ENCODE assay signal across 8 mouse cellular contexts in genomic region chr5:112326446-112327009, GRCm38 (mm10). TPM values are rescaled to one million over a fixed set of nuclear protein-coding genes. Genes with fewer than 3 reads are reported as not detected.
DNase-seq lines count a peak whose midpoint lies in the region; ATAC-seq and TF ChIP-seq lines count a peak whose summit lies in the region.

No protein-coding gene starts in this region.

- H3K36me3 ChIP-seq in heart, postnatal 0 days (replicated peaks; ENCODE audit: control insufficient read depth, insufficient read depth, low read length) = peaks cover 37% of the 10 kb centered on the region
- H3K36me3 ChIP-seq in hindbrain, embryonic 12.5 days = peaks cover 35% of the 10 kb centered on the region
- H3K36me3 ChIP-seq in midbrain, embryonic 12.5 days = peaks cover 36% of the 10 kb centered on the region

- no peaks in the 10 kb centered on the region for H3K27me3 ChIP-seq in heart, postnatal 0 days (ENCODE audit: control insufficient read depth, insufficient read depth, low read length)
- no peaks in the 10 kb centered on the region for H3K27me3 ChIP-seq in hindbrain, embryonic 12.5 days
- H3K27me3 ChIP-seq in midbrain, embryonic 12.5 days = no peaks in the 10 kb centered on the region; the same call in 1 of the 2 replicates

- no peak; the same call in 1 of the 2 replicates for TF ChIP-seq EP300 in heart, postnatal 0 days (IDR thresholded peaks at IDR 0.05; ENCODE audit: low read depth)

- H3K4me1 ChIP-seq in heart, postnatal 0 days (ENCODE audit: control insufficient read depth, insufficient read depth) = peaks cover 21% of the 10 kb centered on the region
- H3K4me1 ChIP-seq in hindbrain, embryonic 12.5 days = peaks cover 18% of the 10 kb centered on the region
- H3K4me1 ChIP-seq in midbrain, embryonic 12.5 days = peaks cover 28% of the 10 kb centered on the region

- peak overlapping the region; percentile 84 for H3K9ac ChIP-seq in heart, postnatal 0 days (replicated peaks; ENCODE audit: low read depth, low read length)
- peak overlapping the region; percentile 83 for H3K9ac ChIP-seq in hindbrain, embryonic 12.5 days
- H3K9ac ChIP-seq in midbrain, embryonic 12.5 days (replicated peaks) = peak overlapping the region; percentile 78

- peak overlapping the region; percentile 68 for H3K27ac ChIP-seq in heart, postnatal 0 days (ENCODE audit: low read depth)
- H3K27ac ChIP-seq in hindbrain, embryonic 12.5 days = no peak overlapping the region; the same call in 1 of the 2 replicates
- 0 out of 2 replicates have a peak overlapping the region, but pooled peaks have one; percentile 79 for H3K27ac ChIP-seq in midbrain, embryonic 12.5 days (replicated peaks)

- no peak for DNase-seq in heart, postnatal 0 days (ENCODE audit: low spot score)
- DNase-seq in heart, postnatal 4 days = no peak
- no peak for DNase-seq in left cerebral cortex, adult 9 months (ENCODE audit: low spot score in 2 of 2)
- DNase-seq in frontal cortex, adult 2 months (ENCODE audit: extremely low spot score in 1 of 2, low spot score in 1 of 2) = no peak
- no peak for DNase-seq in thymus, postnatal 36 days

- H3K9me3 ChIP-seq in heart, postnatal 0 days (replicated peaks; ENCODE audit: control insufficient read depth, low read length) = no peaks in the 10 kb centered on the region
- H3K9me3 ChIP-seq in hindbrain, embryonic 12.5 days (replicated peaks) = no peaks in the 10 kb centered on the region
- H3K9me3 ChIP-seq in midbrain, embryonic 12.5 days = no peaks in the 10 kb centered on the region

- peak overlapping the region; percentile 99 for H3K4me3 ChIP-seq in heart, postnatal 0 days (ENCODE audit: low read depth, low read length)
- H3K4me3 ChIP-seq in hindbrain, embryonic 12.5 days = peak overlapping the region; percentile 94
- peak overlapping the region; percentile 98 for H3K4me3 ChIP-seq in midbrain, embryonic 12.5 days

- ATAC-seq in heart, postnatal 0 days (ENCODE audit: insufficient read depth, low read depth) = peak; percentile 16
- peak; percentile 11 for ATAC-seq in activated CD4-positive, CD25-positive, alpha-beta regulatory T cell, adult 4 months
- ATAC-seq in hindbrain, embryonic 12.5 days (ENCODE audit: low FRiP score) = peak; percentile 75
- peak; percentile 74 for ATAC-seq in midbrain, embryonic 12.5 days (ENCODE audit: low FRiP score, low read depth)

- TF ChIP-seq CTCF in heart, postnatal 0 days (IDR thresholded peaks at IDR 0.05; ENCODE audit: low read depth) = no peak

- under 1% methylated on average over 32 of the region's 33 CpGs for WGBS in heart, postnatal 0 days
- WGBS in hindbrain, embryonic 12.5 days = 3% methylated on average over 32 of the region's 33 CpGs
- WGBS in midbrain, embryonic 12.5 days = 3% methylated on average over 30 of the region's 33 CpGs

- H3K4me2 ChIP-seq in heart, postnatal 0 days (ENCODE audit: low read depth, low read length) = peak overlapping the region; percentile 89
- H3K4me2 ChIP-seq in hindbrain, embryonic 12.5 days (replicated peaks) = peak overlapping the region; percentile 82
- peak overlapping the region; percentile 92 for H3K4me2 ChIP-seq in midbrain, embryonic 12.5 days (replicated peaks)

RNA-seq across cellular contexts. Expression of gene Tfip11, which starts 0.4 kb away (rescaled TPM):
- 6.5 and 11.4 TPM in 2 replicates for total RNA-seq in heart, postnatal 0 days (2014; rRNA removed; ENCODE audit: low replicate concordance)
- 11.7 TPM in 2 replicates for polyA plus RNA-seq in heart, postnatal 0 days (2015; fragmentation: Nextera tagmentation; extraction: Ambion mirVana)
- 10 to 100 TPM; 20.3 to 20.5 TPM for total RNA-seq in heart, postnatal 4 days (2021)
- 10 to 100 TPM; 11.8 to 18.4 TPM for polyA plus RNA-seq in activated CD4-positive, CD25-positive, alpha-beta regulatory T cell, adult 4 months (2017; shearing (Covaris generic))
- 38.1 TPM in 2 replicates for polyA plus RNA-seq in hindbrain, embryonic 12.5 days (2016; fragmentation: Nextera tagmentation; extraction: Ambion mirVana)
- 40.2 and 40.5 TPM in 2 replicates for polyA plus RNA-seq in midbrain, embryonic 12.5 days (2016; fragmentation: Nextera tagmentation; extraction: Ambion mirVana)
- 36.6 and 40.0 TPM in 2 replicates for polyA plus RNA-seq in frontal cortex, adult 2 months (2012; rRNA removed)

RNA-seq across cellular contexts. Expression of gene Srrd, which starts 16.3 kb away (rescaled TPM):
- 57.9 and 65.2 TPM in 2 replicates for total RNA-seq in heart, postnatal 0 days (2014; rRNA removed; ENCODE audit: low replicate concordance)
- 14.1 and 18.2 TPM in 2 replicates for polyA plus RNA-seq in heart, postnatal 0 days (2015; fragmentation: Nextera tagmentation; extraction: Ambion mirVana)
- 10 to 100 TPM; 11.5 to 14.6 TPM for total RNA-seq in heart, postnatal 4 days (2021)
- polyA plus RNA-seq in activated CD4-positive, CD25-positive, alpha-beta regulatory T cell, adult 4 months (2017; shearing (Covaris generic)) = 1 to 10 TPM; 1.5 to 2.7 TPM
- polyA plus RNA-seq in hindbrain, embryonic 12.5 days (2016; fragmentation: Nextera tagmentation; extraction: Ambion mirVana) = 46.9 and 47.6 TPM in 2 replicates
- polyA plus RNA-seq in midbrain, embryonic 12.5 days (2016; fragmentation: Nextera tagmentation; extraction: Ambion mirVana) = 48.4 and 48.6 TPM in 2 replicates
- polyA plus RNA-seq in frontal cortex, adult 2 months (2012; rRNA removed) = 55.5 and 58.8 TPM in 2 replicates

RNA-seq across cellular contexts. Expression of gene Hps4, which starts 16.4 kb away (rescaled TPM):
- total RNA-seq in heart, postnatal 0 days (2014; rRNA removed; ENCODE audit: low replicate concordance) = 12.5 and 16.1 TPM in 2 replicates
- 12.6 and 13.5 TPM in 2 replicates for polyA plus RNA-seq in heart, postnatal 0 days (2015; fragmentation: Nextera tagmentation; extraction: Ambion mirVana)
- 10 to 100 TPM; 14.4 to 15.5 TPM for total RNA-seq in heart, postnatal 4 days (2021)
- polyA plus RNA-seq in activated CD4-positive, CD25-positive, alpha-beta regulatory T cell, adult 4 months (2017; shearing (Covaris generic)) = 10 to 100 TPM; 15.2 to 18.3 TPM
- 35.4 and 37.1 TPM in 2 replicates for polyA plus RNA-seq in hindbrain, embryonic 12.5 days (2016; fragmentation: Nextera tagmentation; extraction: Ambion mirVana)
- polyA plus RNA-seq in midbrain, embryonic 12.5 days (2016; fragmentation: Nextera tagmentation; extraction: Ambion mirVana) = 35.7 and 38.4 TPM in 2 replicates
- polyA plus RNA-seq in frontal cortex, adult 2 months (2012; rRNA removed) = 41.4 and 42.5 TPM in 2 replicates

RNA-seq across cellular contexts. Expression of gene Gm6583, which starts 29.3 kb away (rescaled TPM):
- not detected in 2 replicates for total RNA-seq in heart, postnatal 0 days (2014; rRNA removed; ENCODE audit: low replicate concordance)
- polyA plus RNA-seq in heart, postnatal 0 days (2015; fragmentation: Nextera tagmentation; extraction: Ambion mirVana) = 0.05 TPM in 1 of 2 replicates, not detected in the other
- total RNA-seq in heart, postnatal 4 days (2021) = under 1 TPM in 1 of 2 experiments, not detected in 1; 0.11 TPM
- not detected for polyA plus RNA-seq in activated CD4-positive, CD25-positive, alpha-beta regulatory T cell, adult 4 months (2017; shearing (Covaris generic))
- 0.26 and 0.27 TPM in 2 replicates for polyA plus RNA-seq in hindbrain, embryonic 12.5 days (2016; fragmentation: Nextera tagmentation; extraction: Ambion mirVana)
- 0.26 and 0.30 TPM in 2 replicates for polyA plus RNA-seq in midbrain, embryonic 12.5 days (2016; fragmentation: Nextera tagmentation; extraction: Ambion mirVana)
- polyA plus RNA-seq in frontal cortex, adult 2 months (2012; rRNA removed) = 0.04 TPM in 1 of 2 replicates, not detected in the other

RNA-seq across cellular contexts. Expression of gene Tpst2, which starts 50.0 kb away (rescaled TPM):
- 86.1 and 96.0 TPM in 2 replicates for total RNA-seq in heart, postnatal 0 days (2014; rRNA removed; ENCODE audit: low replicate concordance)
- 42.9 and 43.8 TPM in 2 replicates for polyA plus RNA-seq in heart, postnatal 0 days (2015; fragmentation: Nextera tagmentation; extraction: Ambion mirVana)
- 10 to 100 TPM; 44.4 to 45.6 TPM for total RNA-seq in heart, postnatal 4 days (2021)
- 10 to 100 TPM; 75.0 to 86.1 TPM for polyA plus RNA-seq in activated CD4-positive, CD25-positive, alpha-beta regulatory T cell, adult 4 months (2017; shearing (Covaris generic))
- 31.7 and 35.4 TPM in 2 replicates for polyA plus RNA-seq in hindbrain, embryonic 12.5 days (2016; fragmentation: Nextera tagmentation; extraction: Ambion mirVana)
- 29.4 and 31.1 TPM in 2 replicates for polyA plus RNA-seq in midbrain, embryonic 12.5 days (2016; fragmentation: Nextera tagmentation; extraction: Ambion mirVana)
- polyA plus RNA-seq in frontal cortex, adult 2 months (2012; rRNA removed) = 36.6 and 40.7 TPM in 2 replicates

Comparison
In these comparisons a context has a peak if more than half of its experiments do, and no peak if none do; other contexts are left out.
1. ATAC-seq: peak in every context shown above with its lines; median percentile 75 in hindbrain, embryonic 12.5 days; 74 in midbrain, embryonic 12.5 days; 16 in heart, postnatal 0 days; 11 in activated CD4-positive, CD25-positive, alpha-beta regulatory T cell, adult 4 months.